Mouse (Mus musculus) heart, postnatal 10 days (tissue): ENCODE measurements around the gene Edn2. TPM values are rescaled to one million over a fixed set of nuclear protein-coding genes. Genes with fewer than 3 reads are reported as not detected.

Source experiments
- DNase-seq, 2 experiments: peaks; one replicate each; pipeline ENCODE4 v3.0.0; 2021
- intact Hi-C: fragments of 180-260 bp; cut with DNase I; formaldehyde crosslinking; loops from one replicate; pipeline ENCODE4 v1.15.1; 2025
- total RNA-seq, 2 experiments: library from RNA; stranded (reverse); gene quantifications; 2 replicates each; pipeline ENCODE4 v1.2.3; 2021

The Edn2 gene
- total RNA-seq, 2 experiments from 2014 or later, result not detected

DNA sequence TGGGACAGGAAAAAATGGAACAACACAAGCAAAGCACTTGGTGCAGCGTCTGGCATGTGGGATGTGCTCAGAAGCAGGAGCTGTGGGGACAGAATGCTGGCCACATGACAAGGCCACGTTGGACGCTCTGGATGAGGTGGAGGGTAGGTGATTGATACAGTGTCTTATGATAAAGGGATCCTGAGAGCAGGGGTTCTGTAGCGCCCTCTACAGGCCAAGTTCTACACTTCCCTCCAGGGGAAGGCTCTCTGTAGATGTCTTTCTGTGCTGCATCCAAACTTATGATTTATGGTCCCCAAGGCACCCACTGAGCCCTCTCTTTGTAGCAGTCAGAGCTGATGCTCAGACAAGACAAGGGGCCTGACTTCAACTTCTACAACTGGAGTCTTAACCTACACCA, 8.4 kb upstream of the Edn2 start:
- no peak for DNase-seq
- intact Hi-C loops, result no loop called here

DNA sequence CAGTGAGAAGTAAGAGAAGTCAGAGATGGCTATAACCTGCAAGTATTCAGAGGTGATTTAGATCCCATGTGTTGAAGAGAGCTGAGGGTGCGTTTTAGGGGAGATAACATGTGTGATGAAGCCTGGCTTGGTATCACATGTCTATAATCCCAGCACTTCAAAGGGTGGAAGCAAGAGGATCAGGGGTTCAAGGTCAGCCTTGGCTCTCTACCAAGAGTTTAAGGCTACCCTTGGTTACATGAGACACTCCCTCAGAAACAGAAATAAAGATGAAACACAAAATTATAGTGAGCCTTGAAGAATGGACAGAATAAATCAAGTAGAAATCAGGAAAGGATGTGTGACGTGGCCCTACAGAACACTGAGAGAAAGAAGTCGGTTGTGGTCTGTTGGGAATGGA, 7.3 kb upstream of the Edn2 start:
- intact Hi-C loops, result no loop called here

GRCm38 (mm10) chr4:120158714-120159310, 2.2 kb upstream of the Edn2 start:
- intact Hi-C loops, result no loop called here
- DNase-seq, result peak; percentile 41 to 50

More for the DNA sequence above, 7.3 kb upstream of the Edn2 start:
- DNase-seq, result no peak

- intact Hi-C loops, result no loop called here
- DNase-seq, result no peak
Measured at GRCm38 (mm10) chr4:120162586-120162985, 1.6 kb downstream of the Edn2 start.

DNA sequence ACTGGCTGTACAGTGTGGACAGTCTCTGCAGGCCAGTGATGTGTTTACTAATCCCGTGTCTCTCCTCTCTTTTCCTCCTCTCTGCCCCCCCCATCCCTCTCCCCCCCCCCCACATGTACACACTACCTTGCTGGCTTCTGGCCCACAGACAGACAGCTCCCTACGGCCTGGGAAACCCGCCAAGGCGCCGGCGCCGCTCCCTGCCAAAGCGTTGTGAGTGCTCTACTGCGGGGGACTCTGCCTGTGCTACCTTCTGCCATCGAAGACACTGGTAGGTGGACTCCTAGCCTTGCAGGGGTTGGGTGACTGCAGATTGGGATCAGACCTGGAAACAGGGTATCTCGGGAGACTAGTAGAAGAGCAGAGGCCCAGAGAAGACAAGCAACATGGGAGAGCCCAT, 2.2 kb downstream of the Edn2 start:
- DNase-seq, result peak; percentile 62 to 71
- intact Hi-C loops, result no loop called here

DNA sequence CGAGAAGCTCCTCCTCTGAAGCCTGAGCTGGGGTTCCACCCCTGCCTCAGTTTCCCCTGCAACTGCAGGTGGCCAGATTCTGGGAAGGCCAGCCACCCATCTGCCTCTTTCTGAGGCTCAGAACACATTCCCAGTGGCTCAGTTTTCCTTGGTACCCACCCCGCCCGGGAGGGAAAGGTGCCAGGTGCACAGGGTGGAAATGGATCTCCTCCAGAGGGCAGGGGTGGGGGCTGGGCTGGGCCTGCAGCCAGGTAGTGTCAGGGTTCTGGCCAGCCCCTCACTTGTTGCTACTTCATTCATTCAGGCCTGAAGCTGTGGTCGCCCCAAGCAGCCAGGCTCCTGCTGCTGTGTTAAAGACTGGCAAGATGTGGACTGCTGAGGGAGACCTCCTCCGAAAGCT, 3.3 kb downstream of the Edn2 start:
- intact Hi-C loops, result no loop called here
- no peak for DNase-seq

DNA sequence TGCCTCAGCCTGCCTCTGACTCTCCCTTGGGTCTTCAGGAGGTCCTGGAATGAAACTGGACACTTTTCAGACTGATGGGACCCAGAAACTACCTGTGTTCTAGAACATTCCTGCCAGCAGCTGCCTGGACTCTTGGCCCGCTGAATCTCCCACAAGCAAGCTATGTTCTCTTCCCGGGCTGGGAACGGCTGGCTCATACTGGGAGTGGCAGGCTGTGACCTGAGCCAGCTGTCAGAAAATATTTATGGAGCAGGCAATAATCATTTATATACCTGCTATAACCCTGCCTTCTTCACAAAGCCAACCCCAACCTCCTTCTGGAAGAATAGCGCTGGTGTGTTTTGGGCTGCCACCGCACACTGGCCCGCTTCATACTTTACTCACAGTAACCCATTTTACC, 6.8 kb downstream of the Edn2 start:
- intact Hi-C loops, result no loop called here
- DNase-seq, result no peak

DNA sequence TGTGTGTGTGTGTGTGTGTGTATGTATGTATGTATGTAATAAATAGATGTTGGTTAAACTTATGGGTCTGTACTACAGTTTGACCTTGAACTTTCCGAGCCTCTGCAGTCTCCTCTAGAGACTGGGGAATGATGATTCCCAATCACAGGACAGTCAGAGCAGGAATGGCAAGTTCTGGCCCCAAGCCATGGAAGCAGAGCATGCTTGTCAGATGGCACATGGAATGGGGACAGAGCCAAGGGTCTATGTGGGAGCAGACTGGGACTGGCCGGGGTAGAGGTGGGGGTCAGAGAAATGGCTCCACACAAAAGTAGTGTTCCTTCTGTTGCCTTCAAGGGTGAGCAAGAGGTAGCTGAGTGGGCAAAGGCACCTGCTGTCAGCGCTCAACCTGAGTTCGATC, 7.3 kb downstream of the Edn2 start:
- intact Hi-C loops, result no loop called here
- no peak for DNase-seq

GRCm38 (mm10) chr4:120170387-120170936, 9.5 kb downstream of the Edn2 start:
- DNase-seq, result no peak
- intact Hi-C loops, result no loop called here

GRCm38 (mm10) chr4:120172050-120172684, 11.2 kb downstream of the Edn2 start:
- DNase-seq, result peak; percentile 50 to 59
- intact Hi-C loops, result no loop called here

- intact Hi-C loops, result no loop called here
- DNase-seq, result no peak
Measured at GRCm38 (mm10) chr4:120179123-120179522, 18.1 kb downstream of the Edn2 start.

- intact Hi-C loops, result no loop called here
- no peak for DNase-seq
Measured at GRCm38 (mm10) chr4:120180535-120180934, 19.5 kb downstream of the Edn2 start.

GRCm38 (mm10) chr4:120184374-120184991, 23.5 kb downstream of the Edn2 start:
- intact Hi-C loops, result no loop called here

GRCm38 (mm10) chr4:120186441-120186840, 25.4 kb downstream of the Edn2 start:
- intact Hi-C loops, result loop anchor here (2.0 kb wide), 1 partner anchor 66 kb away; no protein-coding TSS in a partner anchor

More at GRCm38 (mm10) chr4:120184374-120184991, 23.5 kb downstream of the Edn2 start:
- DNase-seq, result no peak

DNA sequence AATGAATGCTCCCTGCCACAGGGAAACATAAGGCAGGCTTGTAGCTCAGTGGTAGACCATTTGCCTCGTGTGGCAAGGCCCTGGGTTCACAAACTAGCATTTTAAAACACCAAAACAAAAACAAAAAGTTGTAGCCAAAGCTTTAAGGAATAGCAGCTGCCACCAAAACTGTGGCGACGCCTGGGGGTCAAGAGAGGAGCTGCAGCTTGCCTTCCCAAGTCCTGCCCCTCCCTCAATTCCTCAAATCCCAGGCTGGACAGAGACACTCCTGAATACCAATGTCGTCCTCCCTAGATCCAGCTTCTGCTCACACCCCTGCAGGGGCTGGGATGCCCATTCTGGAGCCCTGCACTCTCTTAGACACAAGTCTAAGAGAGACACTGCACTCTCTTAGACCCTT, 25.9 kb downstream of the Edn2 start:
- intact Hi-C loops, result loop anchor here (2.0 kb wide), 1 partner anchor 66 kb away; no protein-coding TSS in a partner anchor
- DNase-seq, result peak in 1 of 2 experiments; percentile 43

More at GRCm38 (mm10) chr4:120186441-120186840, 25.4 kb downstream of the Edn2 start:
- no peak for DNase-seq

- intact Hi-C loops, result no loop called here
- DNase-seq, result no peak
Measured at GRCm38 (mm10) chr4:120188204-120188603, 27.2 kb downstream of the Edn2 start.

DNA sequence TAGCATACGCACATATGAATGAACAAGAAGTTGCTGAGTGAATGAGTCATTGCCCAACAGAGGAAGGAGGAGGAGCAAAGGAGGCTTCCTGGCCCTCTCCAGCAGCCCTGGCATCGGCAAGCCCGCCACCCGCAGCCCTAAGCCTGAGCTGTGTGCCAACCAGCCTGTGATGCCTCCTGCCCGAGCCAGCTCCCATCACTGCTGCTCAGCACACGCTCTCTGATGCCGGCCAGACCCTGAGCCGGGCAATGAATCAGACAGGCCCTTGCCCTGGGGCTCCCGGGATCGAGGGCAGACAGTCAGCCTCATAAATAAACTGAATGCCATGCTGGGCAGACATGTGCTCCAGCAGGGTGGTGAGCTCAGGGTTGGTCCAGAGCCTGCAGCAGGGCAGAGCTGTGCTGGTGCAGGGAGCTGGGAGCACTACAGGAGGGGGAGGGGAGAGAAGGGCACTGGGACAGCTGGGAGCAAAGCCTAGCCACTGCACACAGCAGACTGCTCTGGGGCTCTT, 27.7 kb downstream of the Edn2 start:
- intact Hi-C loops, result no loop called here
- peak in 1 of 2 experiments; percentile 15 for DNase-seq

GRCm38 (mm10) chr4:120189941-120190340, 28.9 kb downstream of the Edn2 start:
- no peak for DNase-seq
- intact Hi-C loops, result no loop called here

DNA sequence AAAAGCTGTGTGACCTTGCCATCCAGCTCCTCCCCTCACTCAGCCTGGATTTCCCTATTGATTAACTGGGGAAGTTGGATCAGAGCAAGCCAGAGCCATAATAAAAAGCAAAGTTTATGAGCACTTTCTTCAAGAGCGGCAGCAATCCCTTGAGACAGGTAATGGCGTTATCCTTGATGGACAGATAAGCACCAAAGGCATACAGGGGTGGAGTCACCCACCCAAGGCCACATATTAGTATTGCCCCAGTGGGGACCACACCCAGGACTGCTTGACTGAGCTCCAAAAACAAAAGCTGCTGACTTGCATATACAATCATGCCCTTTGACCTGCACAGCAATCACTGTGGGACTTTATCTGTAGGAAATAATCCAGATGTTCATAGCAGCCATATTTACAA, 31.0 kb downstream of the Edn2 start:
- DNase-seq, result no peak
- intact Hi-C loops, result no loop called here

GRCm38 (mm10) chr4:120194026-120194425, 33.0 kb downstream of the Edn2 start:
- intact Hi-C loops, result no loop called here
- DNase-seq, result no peak

DNA sequence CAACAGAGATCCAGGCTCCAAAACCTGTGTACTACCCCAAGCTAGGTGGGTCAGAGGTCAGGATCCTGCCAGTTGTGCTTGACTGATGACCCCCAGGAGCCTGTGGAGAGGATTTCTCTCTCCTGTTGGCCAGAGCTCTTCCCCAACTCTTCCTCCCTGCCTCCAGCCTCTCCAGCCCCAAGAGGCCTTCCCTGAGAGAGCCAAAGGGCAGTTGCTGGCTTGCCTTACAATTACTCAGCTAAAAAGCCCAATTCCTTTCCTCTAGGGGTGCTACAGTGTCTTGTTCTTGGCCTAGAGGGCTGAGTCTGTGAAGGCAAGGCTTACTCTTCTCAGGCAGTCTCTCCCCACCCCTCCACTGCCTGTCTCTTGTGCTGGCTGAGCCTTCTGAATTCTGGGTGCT, 34.0 kb downstream of the Edn2 start:
- peak in 1 of 2 experiments; percentile 20 for DNase-seq
- intact Hi-C loops, result no loop called here
